Mouse (Mus musculus) liver, embryonic 11.5 days (tissue): ENCODE results near the gene Rps6ka5. TPM values are rescaled to one million over a fixed set of nuclear protein-coding genes. Genes with fewer than 3 reads are reported as not detected.

Experiments
- ATAC-seq: fragments of 200-750 bp; cut with Nextera tagmentation; replicated peaks from 2 replicates; pipeline ENCODE4 v1.8.0; 2017; ENCODE audit warnings: moderate number of reproducible peaks, mild to moderate bottlenecking, moderate TSS enrichment, moderate library complexity; ENCODE audit not compliant: low FRiP score
- DNase-seq: peaks from one replicate; pipeline ENCODE4 v3.0.0-alpha.2; 2017; ENCODE audit warnings: low spot score
- H3K27ac ChIP-seq: fragments of 300-500 bp; sonication (generic); 2 replicates; pipeline ENCODE4 v1.5.1; 2014; ENCODE audit warnings: mild to moderate bottlenecking, low read depth, low read length, control low read depth
- H3K27me3 ChIP-seq: fragments of 300-500 bp; sonication (generic); replicated peaks from 2 replicates; pipeline ENCODE4 v1.6.1; 2014; ENCODE audit warnings: low read length, mixed read lengths; ENCODE audit not compliant: control insufficient read depth, insufficient read depth
- H3K36me3 ChIP-seq: fragments of 300-500 bp; sonication (generic); 2 replicates; pipeline ENCODE4 v1.6.1; 2014; ENCODE audit warnings: mild to moderate bottlenecking, low read length, moderate library complexity, mixed read lengths; ENCODE audit not compliant: control insufficient read depth, insufficient read depth
- H3K4me1 ChIP-seq: fragments of 300-500 bp; sonication (generic); replicated peaks from 2 replicates; pipeline ENCODE4 v1.6.1; 2014; ENCODE audit warnings: low read length, mixed read lengths; ENCODE audit not compliant: control insufficient read depth, insufficient read depth
- H3K4me2 ChIP-seq: fragments of 300-500 bp; sonication (generic); 2 replicates; pipeline ENCODE4 v1.6.1; 2014; ENCODE audit warnings: mild to moderate bottlenecking, control low read depth, moderate library complexity
- H3K4me3 ChIP-seq: fragments of 300-500 bp; sonication (generic); 2 replicates; pipeline ENCODE4 v1.5.1; 2014; ENCODE audit warnings: low read depth, low read length, control low read depth
- H3K9ac ChIP-seq: fragments of 300-500 bp; sonication (generic); 2 replicates; pipeline ENCODE4 v1.6.1; 2014; ENCODE audit warnings: low read depth, low read length, control low read depth
- H3K9me3 ChIP-seq: fragments of 300-500 bp; sonication (generic); 2 replicates; pipeline ENCODE4 v1.6.1; 2016; ENCODE audit warnings: low read length, inconsistent platforms, mixed read lengths; ENCODE audit not compliant: control insufficient read depth
- WGBS: fragments of 180-500 bp; shearing (Covaris S2); extraction: QIAGEN DNeasy Blood & Tissue Kit; methylation state at CpG from one replicate; pipeline ENCODE4 v1.1.7; 2014; 5-methylcytosine and 5-hydroxymethylcytosine counted together
- polyA plus RNA-seq: library from polyadenylated mRNA; unstranded; fragments of >200 nt; fragmentation: Nextera tagmentation; extraction: Ambion mirVana; gene quantifications from 2 replicates; pipeline ENCODE4 v1.2.1, GENCODE M21; 2014

Rps6ka5 gene
- polyA plus RNA-seq, 1 experiment from 2014 or later = 2.5 TPM

DNA sequence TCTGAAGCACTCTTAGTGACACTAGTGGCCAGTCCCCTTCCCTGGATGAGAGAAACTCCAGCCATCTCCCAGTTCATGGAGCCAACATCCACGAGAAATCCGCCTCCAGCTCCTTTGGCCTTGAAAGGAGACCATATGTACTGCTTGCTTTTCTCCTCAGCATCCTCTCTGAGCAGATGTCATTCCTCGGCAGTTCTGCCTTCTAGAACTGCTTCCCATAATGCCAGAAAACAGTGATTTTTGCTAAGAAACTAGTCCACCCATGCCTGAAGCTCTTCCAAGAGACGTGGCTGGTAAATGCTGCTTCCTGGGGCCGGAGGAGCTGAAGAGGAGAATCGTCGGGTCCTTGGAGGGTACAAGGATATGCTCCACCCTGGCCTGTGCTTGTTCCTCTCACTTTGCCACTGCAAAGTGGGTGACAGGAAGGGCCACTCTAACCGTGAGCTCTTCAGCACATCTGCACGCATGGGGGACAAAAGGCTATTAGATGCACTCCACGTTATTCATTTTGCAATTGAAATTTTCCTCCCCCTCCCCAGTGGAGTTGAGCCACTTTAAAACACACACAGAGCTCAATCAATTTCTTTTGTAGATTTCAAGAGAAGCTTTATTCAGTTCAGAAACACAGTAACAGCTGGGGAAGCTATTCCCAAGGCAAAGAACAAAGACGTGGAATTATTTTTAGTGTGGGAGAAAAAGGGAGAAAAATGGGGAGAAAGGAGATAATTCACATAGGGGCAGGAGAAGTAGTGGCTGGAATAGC lies 36.1 kb upstream of the Rps6ka5 start:
- 70% methylated on average over 11 of the region's 11 CpGs for WGBS
- no peak overlapping the region for H3K4me2 ChIP-seq
- ATAC-seq = no peak

DNA sequence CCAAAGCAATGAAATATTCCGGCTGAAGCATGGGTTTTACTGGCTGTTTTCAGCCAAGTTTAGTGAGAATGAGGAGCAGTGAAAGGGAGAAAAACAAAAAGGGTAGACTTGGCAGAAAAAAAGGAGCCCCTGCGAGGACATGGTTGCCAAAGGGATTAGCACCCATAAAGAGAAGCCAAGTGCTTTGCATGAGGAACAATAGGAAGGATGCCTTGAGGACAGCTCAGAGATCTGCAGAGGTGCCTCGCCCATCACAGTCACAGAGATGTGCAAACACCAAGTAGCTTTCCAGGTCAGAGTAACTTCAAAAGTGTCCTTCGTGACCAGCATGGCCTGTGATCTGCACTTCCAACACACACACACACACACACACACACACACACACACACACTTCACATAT lies 30.6 kb upstream of the Rps6ka5 start:
- Histone ChIP-seq H3K9ac (no peak overlapping the region), H3K4me1 (no peaks in the 10 kb centered on the region), H3K27me3 (no peaks in the 10 kb centered on the region), H3K4me3 (no peak overlapping the region), H3K36me3 (no peaks in the 10 kb centered on the region), H3K9me3 (no peaks in the 10 kb centered on the region), H3K27ac (no peak overlapping the region), H3K4me2 (no peak overlapping the region)
- 60% methylated on average over 4 of the region's 4 CpGs for WGBS
- ATAC-seq (no peak), DNase-seq (no peak)

More for the DNA sequence above, 36.1 kb upstream of the Rps6ka5 start:
- Histone ChIP-seq H3K4me1 (no peaks in the 10 kb centered on the region), H3K36me3 (no peaks in the 10 kb centered on the region), H3K9me3 (no peaks in the 10 kb centered on the region), H3K9ac (no peak overlapping the region), H3K27me3 (no peaks in the 10 kb centered on the region), H3K4me3 (no peak overlapping the region), H3K27ac (no peak overlapping the region)
- no peak for DNase-seq

DNA sequence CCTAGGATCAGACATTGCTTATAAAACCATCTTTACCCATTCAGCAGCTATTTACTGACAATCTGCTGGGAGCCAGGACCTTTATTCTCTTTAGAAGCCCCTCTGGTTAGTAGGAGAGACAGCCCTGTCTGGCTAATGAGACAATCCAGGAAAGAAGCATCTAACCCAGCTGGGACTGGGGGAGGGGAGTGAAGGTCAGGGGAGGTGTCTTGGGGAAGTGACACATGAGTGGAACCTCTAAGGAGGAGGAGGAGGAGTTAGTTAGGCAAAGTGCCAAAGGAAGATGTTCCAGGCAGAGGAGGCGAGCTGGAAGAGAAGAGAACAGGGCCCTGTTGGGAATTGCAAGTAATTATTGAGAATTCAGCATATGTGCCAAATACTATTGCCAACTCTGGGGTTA lies 26.9 kb upstream of the Rps6ka5 start:
- Histone ChIP-seq H3K4me1 (no peaks in the 10 kb centered on the region), H3K4me3 (no peak overlapping the region), H3K9me3 (no peaks in the 10 kb centered on the region), H3K9ac (no peak overlapping the region), H3K4me2 (no peak overlapping the region), H3K27me3 (no peaks in the 10 kb centered on the region), H3K36me3 (no peaks in the 10 kb centered on the region), H3K27ac (no peak overlapping the region)
- DNase-seq = no peak
- WGBS = 69% methylated on average over 1 of the region's 1 CpGs
- ATAC-seq = no peak

DNA sequence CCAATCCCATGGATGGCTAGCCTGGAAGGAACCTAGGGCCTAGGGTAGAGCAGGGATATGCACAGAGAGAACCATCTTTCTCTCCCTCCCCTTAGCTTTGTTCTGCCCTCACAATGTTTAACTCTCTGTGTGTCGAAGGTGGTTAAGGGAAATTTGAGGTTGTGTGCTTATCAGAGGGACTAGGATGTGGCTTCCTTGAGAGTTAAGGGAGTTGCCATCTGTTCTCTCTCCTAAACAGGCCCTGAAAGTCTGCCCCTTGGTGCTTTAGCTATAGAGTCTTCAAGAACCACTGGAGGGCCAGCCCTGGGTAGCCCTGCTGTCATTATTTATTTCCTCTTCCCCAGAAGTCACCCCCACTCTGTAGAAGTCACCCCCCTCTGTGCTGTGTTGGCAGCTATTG lies 26.2 kb upstream of the Rps6ka5 start:
- no peaks in the 10 kb centered on the region for H3K36me3 ChIP-seq
- H3K4me1 ChIP-seq = no peaks in the 10 kb centered on the region
- no peak overlapping the region for H3K4me3 ChIP-seq
- no peak overlapping the region for H3K4me2 ChIP-seq
- H3K9me3 ChIP-seq = no peaks in the 10 kb centered on the region
- 16% methylated on average over 1 of the region's 1 CpGs for WGBS
- H3K27ac ChIP-seq = no peak overlapping the region
- ATAC-seq (no peak), DNase-seq (no peak)
- no peaks in the 10 kb centered on the region for H3K27me3 ChIP-seq
- no peak overlapping the region for H3K9ac ChIP-seq

DNA sequence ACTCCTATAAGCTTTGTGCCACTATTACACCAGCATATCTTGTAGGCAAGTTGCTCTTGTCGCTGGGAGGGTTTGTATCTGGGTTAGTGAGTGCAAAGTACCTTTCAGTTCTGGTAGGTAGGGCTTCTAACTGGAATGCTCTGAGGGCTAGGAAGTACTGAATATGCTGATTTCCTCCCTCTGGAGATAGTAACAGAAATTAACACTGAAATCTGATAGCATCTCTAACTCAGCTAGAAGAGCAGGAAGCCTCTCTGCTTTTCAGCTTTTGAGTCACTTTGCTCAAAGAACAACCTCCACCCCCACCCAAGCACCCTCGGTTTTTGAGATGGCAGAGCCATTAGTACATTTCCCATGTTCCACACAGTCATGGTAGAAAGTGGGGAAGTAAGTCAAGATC lies 15.7 kb upstream of the Rps6ka5 start:
- 48% methylated on average over 2 of the region's 2 CpGs for WGBS
- Histone ChIP-seq H3K9me3 (no peaks in the 10 kb centered on the region), H3K9ac (no peak overlapping the region), H3K27me3 (no peaks in the 10 kb centered on the region), H3K4me3 (no peak overlapping the region), H3K4me1 (no peaks in the 10 kb centered on the region), H3K27ac (no peak overlapping the region), H3K4me2 (no peak overlapping the region), H3K36me3 (no peaks in the 10 kb centered on the region)
- ATAC-seq = no peak
- no peak for DNase-seq

DNA sequence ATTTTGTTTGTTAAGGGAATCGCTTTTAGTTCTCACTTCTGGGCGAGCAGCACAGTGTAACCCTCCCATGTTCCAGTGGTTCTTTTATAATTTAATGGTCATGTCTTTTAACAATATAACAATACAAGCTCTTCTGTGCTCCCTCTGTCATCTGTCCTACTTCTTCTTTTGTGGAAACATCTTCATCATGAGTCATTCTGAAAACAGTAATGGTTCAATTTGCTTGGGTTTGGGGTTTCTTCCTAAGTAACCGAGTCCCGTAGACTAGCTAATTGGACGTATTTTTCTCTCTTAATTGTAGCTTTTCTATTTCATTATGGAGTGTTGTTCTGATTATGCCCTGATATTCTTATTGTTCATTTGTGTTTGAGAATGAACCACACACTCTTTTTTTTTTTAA lies 13.5 kb upstream of the Rps6ka5 start:
- H3K9ac ChIP-seq = no peak overlapping the region
- H3K4me2 ChIP-seq = no peak overlapping the region
- no peaks in the 10 kb centered on the region for H3K36me3 ChIP-seq
- H3K27ac ChIP-seq = no peak overlapping the region
- no peaks in the 10 kb centered on the region for H3K27me3 ChIP-seq
- no peak overlapping the region for H3K4me3 ChIP-seq
- ATAC-seq (no peak), DNase-seq (no peak)
- H3K9me3 ChIP-seq = no peaks in the 10 kb centered on the region
- 90% methylated on average over 5 of the region's 5 CpGs for WGBS
- H3K4me1 ChIP-seq = no peaks in the 10 kb centered on the region

DNA sequence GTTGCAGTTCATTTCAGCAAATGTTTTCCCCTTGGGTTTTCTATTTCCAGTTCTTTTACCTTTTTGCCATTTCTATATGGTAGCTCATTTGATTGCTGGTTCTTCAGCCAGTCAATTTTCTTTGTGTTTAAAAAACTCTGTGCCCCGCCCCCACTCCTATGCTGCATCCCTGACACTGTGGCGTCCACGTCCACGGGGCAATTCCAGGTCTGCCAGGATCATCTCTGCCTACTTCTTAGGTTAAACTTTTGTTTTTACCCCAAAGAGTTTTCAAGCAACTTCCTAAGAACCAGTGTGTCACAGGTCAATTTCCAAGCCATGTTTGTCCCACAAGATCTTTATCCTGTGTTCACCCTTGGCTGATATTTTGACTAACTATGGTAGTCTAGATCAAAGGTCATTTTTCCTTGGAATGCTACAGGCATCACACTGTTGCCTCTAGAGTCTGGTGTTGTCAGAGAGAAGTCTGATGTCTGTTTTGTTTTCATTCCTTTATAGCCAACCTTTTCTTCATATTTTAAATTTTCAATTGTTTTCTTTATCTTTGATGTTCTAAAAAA lies 12.3 kb upstream of the Rps6ka5 start:
- Histone ChIP-seq H3K9me3 (no peaks in the 10 kb centered on the region), H3K36me3 (no peaks in the 10 kb centered on the region), H3K4me2 (no peak overlapping the region), H3K9ac (no peak overlapping the region), H3K27ac (no peak overlapping the region), H3K4me1 (no peaks in the 10 kb centered on the region), H3K27me3 (no peaks in the 10 kb centered on the region), H3K4me3 (no peak overlapping the region)
- 80% methylated on average over 4 of the region's 4 CpGs for WGBS
- DNase-seq (no peak), ATAC-seq (no peak)

DNA sequence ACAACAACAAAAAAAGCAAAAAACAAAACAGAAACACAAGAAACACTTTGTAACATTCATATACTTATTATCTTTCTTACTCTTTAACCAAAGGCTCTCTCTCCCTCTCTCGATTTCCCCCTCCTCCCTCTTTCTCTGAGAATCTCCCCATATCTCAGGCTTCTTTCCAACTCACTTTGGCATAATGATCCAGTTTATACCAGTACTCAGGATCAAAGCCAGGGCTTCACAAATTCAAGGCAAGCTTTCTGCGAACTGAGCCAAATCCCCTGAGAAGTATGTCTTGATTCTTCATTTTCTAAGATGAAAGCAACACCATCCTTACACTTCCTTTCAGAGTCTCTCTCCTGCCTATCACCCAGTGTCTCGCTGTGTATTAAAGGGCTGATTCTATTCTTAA lies 11.7 kb upstream of the Rps6ka5 start:
- Histone ChIP-seq H3K9me3 (no peaks in the 10 kb centered on the region), H3K27ac (no peak overlapping the region), H3K36me3 (no peaks in the 10 kb centered on the region), H3K27me3 (no peaks in the 10 kb centered on the region), H3K4me2 (no peak overlapping the region), H3K9ac (no peak overlapping the region), H3K4me1 (no peaks in the 10 kb centered on the region), H3K4me3 (no peak overlapping the region)
- 69% methylated on average over 3 of the region's 3 CpGs for WGBS
- ATAC-seq (no peak), DNase-seq (no peak)

DNA sequence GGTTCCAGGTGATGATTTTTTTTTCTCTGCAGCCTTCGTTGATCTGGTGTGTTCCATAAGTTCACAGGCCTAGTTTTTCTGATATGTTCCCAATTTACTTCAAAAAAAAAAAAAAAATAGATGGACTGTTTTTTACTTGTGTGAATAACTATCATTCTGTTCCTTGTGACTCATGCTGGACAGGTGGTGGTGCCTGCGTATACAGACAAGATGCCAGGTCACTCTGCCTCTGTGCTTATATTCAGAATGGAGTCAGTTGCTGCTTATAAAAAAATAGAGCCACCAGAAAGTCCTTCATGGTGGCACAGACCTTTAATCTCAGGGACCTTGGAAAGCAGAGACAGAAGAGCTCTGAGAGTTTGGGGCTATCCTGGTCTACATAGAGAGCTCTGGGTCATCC lies 8.8 kb upstream of the Rps6ka5 start:
- Histone ChIP-seq H3K4me1 (no peaks in the 10 kb centered on the region), H3K9ac (no peak overlapping the region), H3K27me3 (no peaks in the 10 kb centered on the region), H3K4me3 (no peak overlapping the region), H3K4me2 (no peak overlapping the region), H3K36me3 (no peaks in the 10 kb centered on the region), H3K27ac (no peak overlapping the region), H3K9me3 (no peaks in the 10 kb centered on the region)
- WGBS = 89% methylated on average over 2 of the region's 2 CpGs
- ATAC-seq = no peak
- no peak for DNase-seq
